Mouse (Mus musculus) T-helper 1 cell (primary cell): ENCODE results near the gene Iqschfp.

Experiments
- in situ Hi-C: fragments of 300-600 bp; cut with MboI, MseI; formaldehyde crosslinking; loops from one replicate; pipeline ENCODE4 v1.15.1; 2025; ENCODE audit warnings: high pct_unique_total_duplicates

Iqschfp gene

GRCm38 (mm10) chr3:68593073-68593867 is 701.2 kb downstream of the Iqschfp start:
- in situ Hi-C loops, result no loop called here

GRCm38 (mm10) chr3:68595316-68595925 is 703.4 kb downstream of the Iqschfp start:
- in situ Hi-C loops, result no loop called here

- in situ Hi-C loops, result no loop called here
Observed at GRCm38 (mm10) chr3:68596938-68597337, 704.9 kb downstream of the Iqschfp start.

GRCm38 (mm10) chr3:68602891-68603290 is 710.9 kb downstream of the Iqschfp start:
- in situ Hi-C loops, result no loop called here

- in situ Hi-C loops, result no loop called here
Observed at GRCm38 (mm10) chr3:68604467-68604866, 712.4 kb downstream of the Iqschfp start.

- in situ Hi-C loops, result no loop called here
Observed at GRCm38 (mm10) chr3:68604962-68605361, 712.9 kb downstream of the Iqschfp start.

- in situ Hi-C loops, result no loop called here
Observed at GRCm38 (mm10) chr3:68605942-68606603, 714.0 kb downstream of the Iqschfp start.

- in situ Hi-C loops, result no loop called here
Observed at GRCm38 (mm10) chr3:68606730-68607129, 714.7 kb downstream of the Iqschfp start.

- in situ Hi-C loops, result no loop called here
Observed at GRCm38 (mm10) chr3:68607336-68607735, 715.3 kb downstream of the Iqschfp start.

- in situ Hi-C loops, result no loop called here
Observed at GRCm38 (mm10) chr3:68608848-68609497, 716.9 kb downstream of the Iqschfp start.

- in situ Hi-C loops, result no loop called here
Observed at GRCm38 (mm10) chr3:68610011-68610410, 718.0 kb downstream of the Iqschfp start.

- in situ Hi-C loops, result no loop called here
Observed at GRCm38 (mm10) chr3:68610598-68611261, 718.7 kb downstream of the Iqschfp start.

- in situ Hi-C loops, result loop anchor here (5.0 kb wide), 1 partner anchor 97 kb away; no protein-coding TSS in a partner anchor
Observed at GRCm38 (mm10) chr3:68615042-68615810, 723.2 kb downstream of the Iqschfp start.

GRCm38 (mm10) chr3:68616363-68616762 is 724.3 kb downstream of the Iqschfp start:
- in situ Hi-C loops, result loop anchor here (5.0 kb wide), 1 partner anchor 96 kb away; no protein-coding TSS in a partner anchor

GRCm38 (mm10) chr3:68617708-68618107 is 725.7 kb downstream of the Iqschfp start:
- in situ Hi-C loops, result loop anchor here (5.0 kb wide), 1 partner anchor 95 kb away; no protein-coding TSS in a partner anchor

GRCm38 (mm10) chr3:68619097-68619496 is 727.1 kb downstream of the Iqschfp start:
- in situ Hi-C loops, result loop anchor here (5.0 kb wide), 1 partner anchor 93 kb away; no protein-coding TSS in a partner anchor

GRCm38 (mm10) chr3:68621971-68622370 is 729.9 kb downstream of the Iqschfp start:
- in situ Hi-C loops, result loop anchor here (5.0 kb wide), 1 partner anchor 320 kb away; no protein-coding TSS in a partner anchor

GRCm38 (mm10) chr3:68623036-68623435 is 731.0 kb downstream of the Iqschfp start:
- in situ Hi-C loops, result loop anchor here (5.0 kb wide), 1 partner anchor 319 kb away; no protein-coding TSS in a partner anchor

GRCm38 (mm10) chr3:68624471-68624870 is 732.4 kb downstream of the Iqschfp start:
- in situ Hi-C loops, result loop anchor here (5.0 kb wide), 1 partner anchor 318 kb away; no protein-coding TSS in a partner anchor

- in situ Hi-C loops, result no loop called here
Observed at GRCm38 (mm10) chr3:68630261-68630660, 738.2 kb downstream of the Iqschfp start.
